Mouse (Mus musculus) MEL (cell line): Measurements from ENCODE around the gene Rasip1.

Experiments
- USF1 ChIP-seq: IDR thresholded peaks from 2 replicates; pipeline ENCODE4 v1.6.1; 2014; ENCODE audit warnings: low read depth, mild to moderate bottlenecking, inconsistent platforms, low read length, improper control_type of control experiment, moderate library complexity
- USF2 ChIP-seq, 2 experiments: IDR thresholded peaks; 2 replicates each; pipeline ENCODE4 v1.6.1; 2011 to 2012; ENCODE audit warnings: improper control_type of control experiment in 2 of 2, low read length in 2 of 2, borderline replicate concordance in 1 of 2, inconsistent platforms in 1 of 2, low read depth in 1 of 2, mild to moderate bottlenecking in 1 of 2; ENCODE audit not compliant: insufficient read depth in 1 of 2

DNA sequence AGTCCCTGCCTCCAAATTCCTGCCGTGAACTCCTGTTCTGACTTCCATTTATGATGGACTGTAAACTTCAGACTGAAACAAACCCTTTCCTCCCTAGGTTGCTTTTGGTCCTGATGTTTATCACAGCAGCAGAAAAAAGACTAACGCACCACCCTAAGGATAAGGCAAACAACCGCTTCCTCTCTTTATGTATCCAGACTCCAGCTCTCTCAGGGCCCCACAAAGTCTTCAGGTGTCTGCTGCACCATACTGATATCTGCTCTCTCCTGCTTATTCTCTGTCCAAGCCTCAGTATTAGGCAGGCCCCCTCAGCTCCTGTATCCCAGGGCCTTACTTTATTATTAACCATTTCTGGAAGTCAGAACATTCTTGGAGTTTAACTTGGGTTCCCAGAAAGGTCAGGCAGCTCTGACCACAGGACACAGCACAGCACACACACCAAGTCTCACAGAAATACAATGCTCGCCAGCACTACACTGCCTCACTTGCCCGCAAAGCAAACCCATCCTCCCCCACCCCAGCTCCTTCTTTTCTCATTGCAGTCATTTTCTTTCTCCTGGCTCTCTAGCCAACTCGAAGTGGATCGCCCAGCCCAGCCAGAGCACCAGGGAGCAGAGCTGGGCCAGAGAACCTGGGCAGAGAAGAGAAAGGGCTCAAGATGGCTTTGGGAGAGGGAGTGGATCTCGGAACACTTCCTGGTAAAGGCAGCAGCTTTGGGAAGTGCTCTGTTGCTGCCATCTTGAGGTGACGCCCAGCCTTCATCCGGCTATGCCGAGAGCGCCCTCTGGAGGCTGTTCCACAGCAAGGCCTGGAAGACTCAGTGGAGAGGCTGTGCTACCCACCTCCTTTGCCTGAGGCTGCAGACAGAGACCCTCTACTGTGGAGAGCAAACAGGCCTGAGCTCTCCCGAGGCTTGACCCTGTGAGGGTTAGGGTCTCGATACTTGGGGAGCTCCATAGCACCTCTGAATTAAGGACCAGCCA lies 55.1 kb downstream of the Rasip1 start:
- no peak for TF ChIP-seq USF2 (IDR thresholded peaks at IDR 0.05; ENCODE audit: borderline replicate concordance in 1 of 2, insufficient read depth in 1 of 2, low read depth in 1 of 2, low read length in 2 of 2)
- TF ChIP-seq USF1, result no peak
